Mouse (Mus musculus): ENCODE results near the gene Erich4.
"Not testable (repeated sequence)": the region's sequence is repeated elsewhere in the genome, so short reads cannot be mapped to it uniquely, and the experiment has no call there.

The Erich4 gene

DNA sequence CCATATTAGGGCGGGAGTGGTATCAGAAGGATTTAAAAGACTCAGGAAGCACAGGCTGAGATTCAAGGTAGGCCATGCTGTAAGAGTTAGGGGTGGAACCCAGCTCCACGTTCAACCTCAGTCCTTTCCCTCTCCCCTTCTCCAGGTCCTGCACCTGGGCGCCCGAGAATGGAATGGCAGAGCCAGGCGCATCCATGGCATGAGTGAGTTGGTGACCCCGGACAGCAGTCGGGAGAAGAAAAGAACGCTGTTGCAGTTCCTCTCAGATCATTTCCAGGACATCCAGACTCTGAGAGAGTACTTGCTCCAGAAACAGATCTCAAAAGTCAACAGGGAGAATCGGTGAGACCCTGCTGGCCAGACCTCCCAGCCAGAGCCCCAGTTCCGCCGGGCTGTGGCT, 5.1 kb upstream of the Erich4 start:
- no peak for DNase-seq

GRCm38 (mm10) chr7:25620101-25620500, 4.4 kb upstream of the Erich4 start:
- no peak for DNase-seq

DNA sequence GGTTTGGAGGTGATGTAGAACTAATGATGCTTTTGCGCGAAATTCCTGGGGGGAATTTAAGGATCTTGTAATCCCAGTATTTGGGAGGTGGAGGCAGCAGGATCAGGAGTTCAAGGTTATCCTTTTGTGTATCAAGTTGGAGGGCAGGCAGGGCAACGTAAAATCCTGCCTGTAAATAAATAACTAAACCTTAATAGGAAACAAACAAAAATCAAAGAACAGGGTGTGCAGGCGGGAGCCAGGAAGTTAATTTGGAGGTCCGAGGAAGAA, 4.0 kb upstream of the Erich4 start:
- DNase-seq: no peak

GRCm38 (mm10) chr7:25618865-25619721, 3.4 kb upstream of the Erich4 start, which contains the start of gene Dmac2:
Gene Dmac2 (plus strand): TSS chr7:25619414.
- DNase-seq: peak; percentile 97

- DNase-seq: no peak
These were observed 1.9 kb upstream of the Erich4 start for GRCm38 (mm10) chr7:25617376-25618160.

GRCm38 (mm10) chr7:25614831-25615705, 624 bp downstream of the Erich4 start:
- DNase-seq: no peak

DNA sequence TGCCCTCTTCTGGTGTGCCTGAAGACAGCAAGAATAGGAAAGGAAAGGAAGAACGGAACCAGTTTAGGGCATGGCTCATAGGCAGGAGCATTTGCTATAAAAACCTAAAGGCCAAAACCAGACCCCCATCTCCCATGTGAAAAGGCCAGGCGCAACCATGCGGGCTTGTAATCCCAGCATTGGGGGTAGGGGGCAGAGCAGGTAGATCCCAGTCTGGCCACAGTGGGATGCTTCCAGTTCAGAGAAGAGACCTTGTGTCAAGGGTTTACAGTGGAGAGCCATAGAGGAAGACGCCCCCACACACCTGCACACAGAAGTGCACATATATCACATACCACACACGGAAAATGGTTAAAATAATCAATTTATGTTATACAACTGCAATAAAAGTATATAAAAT, 1.6 kb downstream of the Erich4 start:
- DNase-seq: no peak

DNA sequence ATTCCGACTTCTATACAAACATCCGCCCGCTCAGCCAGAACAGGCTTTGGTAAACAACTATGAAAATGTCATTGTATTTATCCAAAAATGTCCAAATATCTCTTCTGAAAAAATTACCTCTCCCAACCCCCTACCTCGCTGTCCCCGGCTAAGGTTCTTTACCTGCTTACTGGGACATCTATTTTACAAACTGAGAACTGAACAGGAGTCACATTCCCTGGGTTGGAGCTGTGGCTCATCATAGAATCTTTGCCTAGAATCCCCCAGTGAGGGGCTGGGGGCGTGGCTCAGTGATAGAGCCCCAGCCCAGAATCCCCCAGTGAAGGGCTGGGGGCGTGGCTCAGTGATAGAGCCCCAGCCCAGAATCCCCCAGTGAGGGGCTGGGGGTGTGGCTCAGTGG, 4.2 kb downstream of the Erich4 start:
- DNase-seq: no peak

DNA sequence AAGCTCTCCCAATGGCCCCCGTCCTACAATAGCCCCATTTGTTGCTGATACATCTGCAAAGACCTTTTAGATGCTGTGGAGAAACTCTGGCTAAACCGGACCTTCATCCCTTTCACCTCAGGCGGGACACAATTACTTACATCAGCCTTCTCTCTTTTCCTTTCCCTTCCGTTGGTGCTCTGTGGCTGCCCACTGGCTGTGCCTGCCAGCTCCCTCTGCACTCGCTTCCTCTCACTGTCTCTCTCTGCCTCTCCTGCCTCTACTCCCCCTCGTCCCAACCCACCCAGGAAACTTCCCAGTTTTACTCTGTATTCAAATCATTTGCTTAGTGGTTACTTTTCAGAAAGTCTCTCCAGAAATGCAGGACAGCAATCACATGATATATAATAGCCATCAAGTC, 5.6 kb downstream of the Erich4 start:
- DNase-seq: no peak

DNA sequence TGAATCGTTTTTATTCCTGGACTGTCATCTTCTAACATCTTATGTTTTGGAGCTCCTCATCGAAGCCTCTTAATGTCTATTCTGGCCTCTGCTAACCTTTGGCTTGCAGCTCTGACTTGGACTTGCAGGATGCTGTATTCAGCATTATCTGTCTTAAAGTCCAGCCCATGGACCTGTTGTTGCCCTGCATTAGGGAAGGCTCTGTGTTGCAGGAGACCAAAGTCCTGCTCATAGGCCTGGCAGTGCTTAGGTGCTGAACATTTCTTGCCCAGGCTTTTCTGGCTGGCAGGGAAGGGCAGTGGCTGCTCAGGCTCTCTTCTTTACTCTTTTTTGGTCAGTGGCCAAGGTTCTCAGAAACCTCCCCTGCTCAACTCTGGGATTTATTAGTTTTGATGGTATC, 8.5 kb downstream of the Erich4 start:
- no peak for DNase-seq

DNA sequence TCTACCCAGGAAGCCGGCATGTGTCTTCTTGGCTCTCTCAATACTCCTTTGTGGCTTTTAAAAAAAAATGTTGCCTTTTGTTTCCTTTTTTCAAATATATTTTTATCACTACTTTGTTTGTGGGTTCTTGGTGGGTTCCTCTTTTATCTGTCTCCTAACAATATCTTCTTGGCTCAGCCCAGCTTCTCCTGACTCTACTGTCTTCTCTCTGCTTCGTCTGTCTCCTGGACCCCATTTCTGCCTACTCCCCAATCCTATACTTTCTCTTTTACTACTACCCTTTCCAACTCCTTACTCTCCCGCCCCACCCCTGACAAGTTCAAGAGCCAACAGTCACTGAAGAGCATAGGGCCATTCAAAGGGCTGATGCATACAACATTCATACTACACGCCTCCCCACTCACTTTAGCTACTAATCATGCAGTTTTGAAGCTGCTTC, 9.0 kb downstream of the Erich4 start:
- DNase-seq: no peak

GRCm38 (mm10) chr7:25601346-25601745, 14.3 kb downstream of the Erich4 start:
- DNase-seq: no peak

- DNase-seq: no peak
These were observed 15.0 kb downstream of the Erich4 start for GRCm38 (mm10) chr7:25600666-25601065.

DNA sequence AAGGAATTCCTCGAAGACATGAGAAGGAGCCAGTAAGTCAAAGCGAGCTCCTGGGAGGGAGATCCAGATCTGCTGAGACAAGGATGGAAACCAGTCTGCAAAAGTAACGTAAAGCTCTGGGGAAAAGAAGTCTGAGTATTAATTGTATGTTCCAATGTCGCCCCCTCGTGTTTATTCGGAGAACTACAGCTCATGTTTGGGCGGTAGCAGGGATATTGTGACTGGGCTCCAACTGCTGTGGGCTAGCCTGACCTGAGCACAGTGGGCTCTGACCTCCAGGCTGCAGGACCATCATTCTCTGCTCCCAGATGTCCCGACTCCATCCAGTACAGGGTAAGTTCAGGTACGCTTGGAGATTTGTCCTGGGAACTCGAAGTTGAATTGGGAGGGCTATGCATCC, 16.0 kb downstream of the Erich4 start:
- peak; percentile 89 for DNase-seq

GRCm38 (mm10) chr7:25593859-25594258, 21.8 kb downstream of the Erich4 start:
- no peak for DNase-seq

DNA sequence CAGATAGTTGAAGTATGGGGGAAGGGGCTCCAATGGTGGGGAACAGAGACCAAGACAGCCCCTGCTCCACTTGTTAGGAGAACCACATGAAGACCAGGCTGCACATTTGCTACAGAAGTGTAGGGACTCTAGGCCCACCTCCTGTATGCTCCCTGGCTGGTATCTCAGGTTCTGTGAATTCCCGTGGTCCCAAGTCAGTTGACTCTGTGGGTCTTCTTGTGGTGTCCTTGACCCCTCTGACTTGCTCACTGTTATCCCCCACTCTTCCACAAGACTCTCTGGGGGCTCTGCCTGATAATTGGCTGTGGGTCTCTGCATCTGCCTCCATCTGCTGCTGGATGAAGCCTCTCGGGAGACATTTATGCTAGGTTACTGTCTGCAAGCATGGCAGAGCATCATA, 24.5 kb downstream of the Erich4 start:
- DNase-seq: no peak

DNA sequence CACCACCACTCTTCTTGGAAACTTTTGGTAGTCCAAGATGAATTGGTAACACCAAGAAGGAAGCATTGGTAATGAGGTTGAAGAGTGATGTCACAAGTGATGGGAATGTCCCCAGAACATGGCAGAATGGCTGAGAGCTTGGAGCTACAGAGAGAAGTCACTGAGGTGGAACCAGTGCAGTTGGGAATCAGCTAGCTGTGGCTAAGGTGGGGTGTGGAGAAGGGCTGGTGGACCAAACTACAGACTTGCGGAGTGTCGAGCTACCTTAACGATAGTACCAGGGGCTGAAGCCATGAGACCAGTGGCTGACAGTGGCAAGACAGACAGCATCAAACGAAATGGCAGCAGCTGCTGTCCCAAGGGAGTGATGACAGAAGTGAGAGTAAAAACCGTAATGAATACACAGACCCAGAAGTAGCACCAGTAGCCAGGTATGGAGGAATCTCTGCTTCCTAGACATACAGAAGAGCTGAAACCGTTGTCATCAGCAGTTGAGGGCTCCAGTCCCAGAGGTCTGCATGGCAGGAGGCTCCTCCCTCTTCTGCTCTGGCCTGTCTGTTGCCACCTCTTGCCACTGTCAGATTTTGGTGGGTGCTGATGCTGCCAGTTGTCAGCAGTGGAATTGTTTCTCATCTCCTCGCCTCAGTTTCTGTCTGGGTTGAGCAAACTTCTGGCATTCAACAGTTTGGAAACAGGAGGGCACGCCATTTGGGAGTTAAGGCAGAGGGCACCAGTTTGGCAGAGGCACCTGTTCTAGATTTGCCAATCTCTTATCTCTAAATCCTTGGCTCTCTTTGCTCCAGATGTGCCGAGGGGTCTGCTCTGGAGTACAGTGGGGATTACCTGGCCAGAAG, 30.1 kb downstream of the Erich4 start:
- no peak for DNase-seq

- no peak for DNase-seq
These were observed 31.0 kb downstream of the Erich4 start for GRCm38 (mm10) chr7:25584651-25585050.

DNA sequence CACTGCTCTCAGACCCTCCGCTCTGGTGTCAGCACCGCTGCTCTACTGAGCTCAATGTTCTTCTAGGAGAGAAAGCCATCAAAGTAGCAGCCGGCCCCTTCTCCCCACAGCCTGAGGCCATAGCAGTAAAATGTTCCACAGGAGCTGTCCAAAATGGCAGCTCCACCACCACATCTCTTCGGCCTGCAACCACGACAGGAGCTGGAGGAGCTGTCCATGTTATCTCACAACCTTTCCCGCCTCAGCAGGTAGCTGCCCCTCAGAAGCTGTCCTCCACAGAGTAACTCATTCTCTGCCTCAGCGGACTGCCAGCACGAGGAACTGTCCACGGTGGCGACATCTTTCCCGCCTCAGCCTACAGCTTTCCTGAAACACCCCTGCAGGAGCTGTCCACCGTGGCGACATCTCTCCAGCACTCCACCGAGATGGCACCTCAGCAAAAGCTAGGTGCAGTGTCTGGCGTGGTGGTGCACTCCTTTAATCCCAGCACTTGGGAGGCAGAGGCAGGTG, 33.3 kb downstream of the Erich4 start:
- DNase-seq: no peak

- no peak for DNase-seq
These were observed 36.3 kb downstream of the Erich4 start for GRCm38 (mm10) chr7:25579441-25579840.

- DNase-seq: peak; percentile 39
These were observed 38.8 kb downstream of the Erich4 start for GRCm38 (mm10) chr7:25576793-25577437.

DNA sequence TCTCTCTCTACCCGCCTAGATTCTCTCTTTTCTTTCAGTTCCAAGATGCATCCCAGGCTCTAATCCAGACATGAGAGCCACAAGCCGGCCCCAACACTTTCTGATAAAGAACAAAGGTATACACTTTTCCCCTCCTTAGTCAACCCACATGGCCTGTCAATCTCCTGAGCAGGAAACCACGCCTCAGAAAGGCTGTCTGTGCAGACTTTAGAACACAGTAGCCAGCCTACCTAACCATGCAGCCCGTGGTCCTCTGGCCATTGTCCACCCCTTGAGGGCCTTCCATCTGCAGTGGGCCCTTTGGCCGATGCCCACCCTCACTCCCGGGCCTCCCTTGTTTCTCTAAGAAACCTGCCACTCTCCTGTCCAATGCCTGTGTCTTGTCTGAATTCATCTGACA, 39.4 kb downstream of the Erich4 start:
- DNase-seq: not testable (repeated sequence)
